ENCODE assay signal across 24 mouse cellular contexts in the genomic region with DNA sequence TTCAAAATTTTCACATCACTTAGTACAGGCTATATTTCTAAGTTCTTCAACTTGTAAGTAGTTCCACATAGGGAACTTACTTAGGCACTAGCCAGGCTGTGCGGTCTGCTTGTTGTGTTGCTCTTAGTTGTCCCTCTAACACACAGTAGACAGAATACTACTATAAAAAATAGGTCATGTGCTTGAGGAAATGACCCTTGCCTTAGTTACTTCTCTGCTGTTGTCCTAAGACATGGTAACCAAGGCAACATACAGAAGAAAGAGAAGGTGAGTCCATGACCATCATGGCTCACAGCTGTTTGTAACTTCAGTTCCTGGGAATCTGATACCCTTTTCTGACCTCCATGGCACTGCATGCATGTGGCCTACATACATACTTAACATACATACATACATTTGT.
"Had no signal": no experiment of that assay in that cellular context is flagged by ENCODE, and none has a peak within 500 bp of the region (broad histone marks: within the 10 kb centered on the region; RNA-seq: fewer than 3 reads in every experiment).

No protein-coding gene starts in this region.

- H3K27me3 ChIP-seq: heart, embryonic 13.5 days; heart, embryonic 15.5 days; hindbrain, embryonic 13.5 days; hindbrain, embryonic 15.5 days; intestine, embryonic 15.5 days; limb, embryonic 12.5 days; liver, embryonic 13.5 days; liver, embryonic 15.5 days had no signal

- H3K9me3 ChIP-seq: heart, embryonic 13.5 days; heart, embryonic 15.5 days; hindbrain, embryonic 13.5 days; hindbrain, embryonic 15.5 days; intestine, embryonic 15.5 days; limb, embryonic 10.5 days; limb, embryonic 12.5 days; liver, embryonic 13.5 days; liver, embryonic 15.5 days had no signal

- H3K27ac ChIP-seq: heart, embryonic 13.5 days; heart, embryonic 15.5 days; hindbrain, embryonic 13.5 days; hindbrain, embryonic 15.5 days; intestine, embryonic 15.5 days; layer of hippocampus, adult 2 months; left cerebral cortex, adult 2 months; limb, embryonic 10.5 days; limb, embryonic 12.5 days; liver, embryonic 13.5 days; liver, embryonic 15.5 days had no signal

- H3K4me2 ChIP-seq: heart, embryonic 11.5 days; heart, embryonic 13.5 days; heart, embryonic 15.5 days; hindbrain, embryonic 13.5 days; hindbrain, embryonic 15.5 days; intestine, embryonic 15.5 days; limb, embryonic 12.5 days; liver, embryonic 11.5 days; liver, embryonic 13.5 days; liver, embryonic 15.5 days had no signal

- H3K4me3 ChIP-seq: heart, embryonic 13.5 days; heart, embryonic 15.5 days; hindbrain, embryonic 13.5 days; hindbrain, embryonic 15.5 days; intestine, embryonic 15.5 days; layer of hippocampus, adult 2 months; left cerebral cortex, adult 2 months; limb, embryonic 10.5 days; limb, embryonic 12.5 days; liver, embryonic 13.5 days; liver, embryonic 15.5 days had no signal

- H3K9ac ChIP-seq: forebrain, postnatal 0 days; heart, embryonic 13.5 days; heart, embryonic 15.5 days; hindbrain, embryonic 13.5 days; hindbrain, embryonic 15.5 days; intestine, embryonic 15.5 days; limb, embryonic 12.5 days; liver, embryonic 13.5 days; liver, embryonic 15.5 days; liver, postnatal 0 days had no signal

- ATAC-seq: forebrain, postnatal 0 days; inflammation-experienced regulatory T-cells, adult 6 months; intestine, embryonic 15.5 days; liver, postnatal 0 days had no signal

- H3K4me1 ChIP-seq: hindbrain, embryonic 15.5 days; limb, embryonic 10.5 days; limb, embryonic 12.5 days had no signal

- DNase-seq: forebrain, postnatal 0 days; gastrocnemius, postnatal 10 days; gastrocnemius, postnatal 36 days; heart, adult 18-20 months; heart, postnatal 10 days; kidney, adult 18-20 months; kidney, adult 8-10 months; kidney, postnatal 4 days; liver; liver, embryonic 13.5 days; liver, postnatal 0 days had no signal
